8 mouse cellular contexts compared by ENCODE assay signal in genomic region chr11:26387087-26387611, GRCm38 (mm10). TPM values are rescaled to one million over a fixed set of nuclear protein-coding genes. Genes with fewer than 3 reads are reported as not detected.
DNase-seq lines count a peak whose midpoint lies in the region; ATAC-seq lines count a peak whose summit lies in the region.

No protein-coding gene starts in this region.

- no peaks in the 10 kb centered on the region for H3K27me3 ChIP-seq in hindbrain, embryonic 11.5 days (ENCODE audit: control insufficient read depth, insufficient read depth, low read length)

- no peaks in the 10 kb centered on the region for H3K9me3 ChIP-seq in hindbrain, embryonic 11.5 days (ENCODE audit: control insufficient read depth, low read length)

- no peaks in the 10 kb centered on the region for H3K36me3 ChIP-seq in hindbrain, embryonic 11.5 days (ENCODE audit: control insufficient read depth, insufficient read depth, low read length)

- under 1% methylated on average over 42 of the region's 42 CpGs for WGBS in hindbrain, embryonic 11.5 days

- H3K27ac ChIP-seq in hindbrain, embryonic 11.5 days (ENCODE audit: low read depth, low read length) = peak overlapping the region; percentile 20; the same call in 1 of the 2 replicates

- peak overlapping the region; percentile 42 for H3K4me2 ChIP-seq in hindbrain, embryonic 11.5 days (replicated peaks; ENCODE audit: low read depth, low read length)

- peak; percentile 96 for DNase-seq in Muller cell, postnatal 12 days (ENCODE audit: inconsistent ontology term)
- DNase-seq in cerebellum, adult 9-11 months = peak; percentile 92
- peak; percentile 73 to 94 for DNase-seq in frontal cortex, adult 2 months (ENCODE audit: extremely low spot score in 1 of 2, low spot score in 1 of 2)
- DNase-seq in hindbrain, embryonic 11.5 days (ENCODE audit: low spot score) = peak; percentile 97
- DNase-seq in layer of hippocampus, postnatal 10 days (ENCODE audit: low spot score in 2 of 2) = peak; percentile 90 to 94
- DNase-seq in lung, postnatal 10 days = peak; percentile 93
- peak; percentile 92 for DNase-seq in ovary, postnatal 36 days (ENCODE audit: low spot score)
- DNase-seq in thymus, postnatal 25 days = peak; percentile 94

- H3K4me3 ChIP-seq in hindbrain, embryonic 11.5 days (ENCODE audit: low read depth, low read length) = peak overlapping the region; percentile 67

- peak overlapping the region; percentile 83 for H3K9ac ChIP-seq in hindbrain, embryonic 11.5 days (ENCODE audit: low read depth, low read length)

- H3K4me1 ChIP-seq in hindbrain, embryonic 11.5 days (replicated peaks; ENCODE audit: control insufficient read depth, insufficient read depth, low read length) = no peaks in the 10 kb centered on the region

- ATAC-seq in hindbrain, embryonic 11.5 days (ENCODE audit: low FRiP score) = peak; percentile 100

RNA-seq across cellular contexts. Expression of gene Fancl, which starts 1.2 kb away (rescaled TPM):
- 7.6 and 10.7 TPM in 2 replicates for polyA plus RNA-seq in frontal cortex, adult 2 months (2012; rRNA removed)
- 29.1 and 31.8 TPM in 2 replicates for polyA plus RNA-seq in hindbrain, embryonic 11.5 days (2014; fragmentation: Nextera tagmentation; extraction: Ambion mirVana)
- total RNA-seq in layer of hippocampus, postnatal 10 days (2021) = 10 to 100 TPM; 11.5 to 12.2 TPM

Comparison
In these comparisons a context has a peak if more than half of its experiments do, and no peak if none do; other contexts are left out.
1. Peak in every context shown above with its lines: DNase-seq, ATAC-seq, H3K4me3 ChIP-seq and H3K27ac ChIP-seq.